Mouse (Mus musculus): ENCODE results near the gene Dgkg.

DNA sequence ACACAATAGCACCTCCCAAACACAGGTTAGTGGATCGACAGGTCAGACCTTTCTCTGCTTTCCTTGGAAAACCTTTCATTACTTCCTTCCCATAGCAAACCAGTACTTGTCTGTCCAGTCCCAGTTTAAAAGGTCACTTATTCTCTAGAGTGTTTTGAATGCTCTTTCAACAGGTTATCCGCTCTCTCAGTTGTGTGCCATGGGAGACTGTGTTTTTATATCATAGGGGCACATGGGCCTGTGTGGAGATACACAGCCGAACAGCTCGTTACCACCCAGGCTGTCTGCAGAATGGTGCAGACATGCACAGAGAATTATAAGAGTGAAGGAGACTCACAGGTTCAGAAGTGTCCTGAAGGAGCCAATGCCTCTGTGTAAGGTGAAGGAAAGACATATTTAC, 26.7 kb downstream of the Dgkg start:
- TF ChIP-seq CTCF (IDR thresholded peaks at IDR 0.05; ENCODE audit: low read depth, low read length), result no peak
- TF ChIP-seq POLR2A (IDR thresholded peaks at IDR 0.05; ENCODE audit: insufficient read depth, low read length), result no peak
